Mouse (Mus musculus): ENCODE results near the gene Calm3.
A peak's percentile ranks its signal among the peaks of the same experiment; 100 is the strongest.

Calm3 gene

DNA sequence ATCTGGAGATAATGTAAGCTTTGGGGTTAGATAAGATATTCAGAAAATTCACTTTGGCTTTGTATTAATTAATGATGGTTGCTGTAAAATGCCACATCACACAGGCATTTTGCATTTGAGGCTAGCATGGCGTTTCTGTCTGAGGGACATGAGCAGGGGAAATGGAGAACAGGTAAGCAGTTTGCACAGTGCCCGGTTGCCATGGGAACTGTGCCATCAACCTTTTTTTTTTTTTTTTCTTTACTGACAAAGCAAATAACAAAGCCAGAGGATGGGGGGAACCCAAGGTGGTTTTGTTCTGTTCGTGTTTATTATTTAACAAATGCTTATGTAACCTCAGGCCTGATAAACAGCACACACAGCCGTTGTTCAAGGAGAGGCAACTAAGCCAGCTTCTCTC is 18.9 kb upstream of the Calm3 start:
- no peak for DNase-seq (ENCODE audit: low read depth, low spot score)

DNA sequence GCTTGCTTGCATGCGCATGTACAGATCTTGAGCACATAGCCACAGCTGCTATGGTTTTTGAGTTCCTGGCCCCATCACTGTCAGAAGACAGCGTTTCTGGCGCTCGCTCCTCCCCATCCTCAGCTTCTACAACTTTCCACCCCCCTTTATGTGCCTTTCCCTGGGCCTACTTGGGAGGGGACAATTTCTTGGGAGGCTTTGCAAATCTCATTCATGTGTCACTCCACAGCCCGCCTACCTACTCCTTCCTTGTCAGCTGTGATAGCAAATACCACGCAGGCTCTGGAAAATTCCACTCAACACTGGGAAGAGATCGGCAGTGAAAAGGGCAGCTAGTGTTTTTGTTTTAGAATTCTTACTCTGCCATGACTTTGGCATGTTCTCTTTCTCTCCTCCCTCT is 16.4 kb upstream of the Calm3 start:
- no peak for DNase-seq (ENCODE audit: low read depth, low spot score)

DNA sequence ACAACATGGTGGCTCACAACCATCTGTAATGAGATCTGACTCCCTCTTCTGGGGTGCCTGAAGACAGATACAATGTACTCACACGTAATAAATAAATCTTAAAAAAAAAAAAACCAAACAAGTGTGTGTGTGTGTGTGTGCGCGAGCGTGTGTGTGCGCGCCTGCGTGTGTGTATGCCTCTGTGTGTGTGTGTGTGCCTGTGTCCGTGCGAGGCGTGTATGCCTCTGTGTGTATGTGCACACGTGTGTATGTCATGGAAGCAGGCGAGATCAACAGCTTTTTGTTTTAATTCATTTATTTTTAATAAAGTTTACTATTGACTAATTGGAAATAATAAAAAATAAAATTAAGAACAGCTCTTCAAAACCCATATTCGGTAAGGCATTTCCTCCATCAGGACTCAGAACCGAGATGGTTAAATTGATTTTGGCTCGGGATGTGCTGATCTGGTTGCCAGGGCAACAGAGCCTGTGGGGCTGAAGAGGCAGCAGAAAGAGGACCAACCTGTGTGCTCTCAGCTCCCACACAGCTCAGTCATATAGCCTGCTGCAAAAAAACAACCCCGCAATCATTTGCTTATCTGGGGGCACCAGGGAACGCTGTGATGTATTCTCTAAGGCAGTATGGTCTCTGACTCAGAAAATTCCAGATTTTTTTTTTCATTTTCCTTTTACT is 14.3 kb upstream of the Calm3 start:
- no peak for DNase-seq (ENCODE audit: low read depth, low spot score)

DNA sequence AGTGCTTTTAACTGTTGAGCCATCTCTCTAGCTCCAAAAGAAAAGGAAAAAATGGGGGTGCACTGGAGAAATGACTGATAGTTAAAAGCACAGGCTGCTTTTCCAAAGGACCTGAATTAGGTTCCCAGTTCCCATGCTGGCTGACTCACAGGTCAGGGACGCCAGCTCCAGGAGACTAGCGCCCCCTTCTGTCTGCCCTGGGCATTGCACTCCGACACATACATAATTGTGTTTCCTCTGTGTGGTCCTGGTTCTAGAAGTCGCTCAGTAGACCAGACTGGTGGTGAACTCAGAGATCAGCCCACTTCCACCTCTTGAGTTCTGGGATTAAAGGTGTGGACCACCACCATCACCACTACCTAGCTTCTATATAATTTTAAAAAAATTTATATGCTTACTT is 13.4 kb upstream of the Calm3 start:
- peak; percentile 80 for DNase-seq (ENCODE audit: low read depth, low spot score)

DNA sequence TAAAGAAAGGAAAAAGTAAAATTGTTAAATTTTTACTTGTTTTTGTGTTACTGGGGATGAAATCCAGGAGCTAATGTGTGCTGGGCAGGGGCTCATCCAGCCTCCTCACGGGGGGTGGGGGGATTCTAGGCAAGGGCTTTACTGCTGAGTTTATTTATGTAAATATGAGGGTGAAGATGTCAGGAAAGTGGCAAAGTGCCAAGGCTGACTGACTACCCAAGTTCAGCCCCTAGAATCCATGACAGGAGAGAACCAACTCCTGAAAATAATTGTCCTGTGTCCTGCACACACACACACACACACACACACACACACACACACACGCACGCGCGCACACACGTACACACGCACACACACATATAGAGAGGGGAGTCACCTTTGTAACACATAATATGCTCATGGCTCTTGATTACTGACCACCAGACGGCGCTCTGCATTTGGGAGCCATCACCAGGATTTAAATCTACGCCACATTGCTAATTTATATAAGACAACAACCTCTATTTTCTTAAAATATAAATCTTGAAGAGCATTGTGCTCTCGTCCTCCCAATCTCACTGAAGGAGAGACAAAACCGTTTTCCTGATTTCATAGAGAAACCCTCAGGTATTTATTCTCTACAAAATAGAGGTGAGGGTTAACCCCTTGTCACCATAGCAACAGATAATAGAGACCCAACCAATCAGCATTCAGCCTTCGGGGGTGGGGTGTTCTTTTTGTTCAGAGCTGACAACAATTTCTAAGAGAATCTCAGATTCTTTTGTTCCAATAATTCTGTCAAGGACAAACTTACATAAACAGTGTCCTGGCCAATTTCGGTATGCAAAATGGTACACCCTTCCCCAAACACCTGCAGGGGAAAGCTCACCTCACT is 9.0 kb upstream of the Calm3 start:
- DNase-seq (ENCODE audit: low read depth, low spot score), result peak; percentile 76

GRCm38 (mm10) chr7:16931968-16932627 is 8.2 kb upstream of the Calm3 start:
- DNase-seq (ENCODE audit: low read depth, low spot score), result peak; percentile 84

- DNase-seq (ENCODE audit: low read depth, low spot score), result peak; percentile 68
Observed at GRCm38 (mm10) chr7:16930850-16931249, 6.9 kb upstream of the Calm3 start.

DNA sequence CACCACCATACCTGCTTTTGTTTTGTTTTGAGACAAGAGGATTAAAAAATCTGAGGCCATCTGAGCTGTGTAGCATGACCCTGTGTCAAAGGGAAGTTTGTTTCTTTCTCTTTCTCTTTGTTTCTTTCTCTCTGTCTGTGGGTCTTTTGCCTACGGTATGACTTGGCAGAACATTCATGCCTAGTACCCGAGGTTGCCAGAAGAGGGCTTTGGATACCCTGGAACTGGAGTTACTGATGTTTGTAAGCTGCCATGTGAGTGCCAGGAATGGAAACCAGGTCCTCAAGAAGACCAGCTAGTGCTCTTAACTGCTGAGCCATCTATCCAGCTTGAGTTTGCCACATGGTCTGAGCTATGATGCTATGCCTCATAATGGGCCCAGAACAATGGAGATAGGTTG is 4.4 kb upstream of the Calm3 start:
- peak; percentile 45 for DNase-seq (ENCODE audit: low read depth, low spot score)

GRCm38 (mm10) chr7:16923283-16924036 is 454 bp downstream of the Calm3 start:
- DNase-seq (ENCODE audit: low read depth, low spot score), result no peak

GRCm38 (mm10) chr7:16922360-16922973 is 1.4 kb downstream of the Calm3 start:
- DNase-seq (ENCODE audit: low read depth, low spot score), result no peak

DNA sequence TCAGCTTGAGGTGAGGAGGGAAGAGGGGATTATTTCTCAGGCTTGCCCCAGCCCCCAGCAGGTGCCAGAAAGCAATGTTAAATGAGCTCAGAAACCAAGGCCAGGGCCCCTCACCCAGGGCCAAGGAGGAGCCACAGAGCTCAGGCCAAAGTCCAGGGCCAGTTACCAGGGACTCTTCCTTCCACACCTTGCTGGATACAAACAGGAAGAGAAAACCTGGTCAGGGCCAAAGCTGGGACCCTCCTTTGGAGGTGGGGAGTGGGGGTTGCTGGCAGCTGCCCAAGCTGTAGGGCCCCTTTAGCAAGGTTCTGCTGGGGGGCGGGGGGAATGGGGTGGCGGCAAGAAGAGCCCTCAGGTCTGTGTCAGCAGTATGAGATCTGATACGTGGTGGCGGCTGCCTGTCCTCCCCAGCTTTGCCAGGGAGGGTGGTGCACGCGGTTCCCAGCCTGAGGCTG is 2.0 kb downstream of the Calm3 start:
- DNase-seq (ENCODE audit: low read depth, low spot score), result no peak

DNA sequence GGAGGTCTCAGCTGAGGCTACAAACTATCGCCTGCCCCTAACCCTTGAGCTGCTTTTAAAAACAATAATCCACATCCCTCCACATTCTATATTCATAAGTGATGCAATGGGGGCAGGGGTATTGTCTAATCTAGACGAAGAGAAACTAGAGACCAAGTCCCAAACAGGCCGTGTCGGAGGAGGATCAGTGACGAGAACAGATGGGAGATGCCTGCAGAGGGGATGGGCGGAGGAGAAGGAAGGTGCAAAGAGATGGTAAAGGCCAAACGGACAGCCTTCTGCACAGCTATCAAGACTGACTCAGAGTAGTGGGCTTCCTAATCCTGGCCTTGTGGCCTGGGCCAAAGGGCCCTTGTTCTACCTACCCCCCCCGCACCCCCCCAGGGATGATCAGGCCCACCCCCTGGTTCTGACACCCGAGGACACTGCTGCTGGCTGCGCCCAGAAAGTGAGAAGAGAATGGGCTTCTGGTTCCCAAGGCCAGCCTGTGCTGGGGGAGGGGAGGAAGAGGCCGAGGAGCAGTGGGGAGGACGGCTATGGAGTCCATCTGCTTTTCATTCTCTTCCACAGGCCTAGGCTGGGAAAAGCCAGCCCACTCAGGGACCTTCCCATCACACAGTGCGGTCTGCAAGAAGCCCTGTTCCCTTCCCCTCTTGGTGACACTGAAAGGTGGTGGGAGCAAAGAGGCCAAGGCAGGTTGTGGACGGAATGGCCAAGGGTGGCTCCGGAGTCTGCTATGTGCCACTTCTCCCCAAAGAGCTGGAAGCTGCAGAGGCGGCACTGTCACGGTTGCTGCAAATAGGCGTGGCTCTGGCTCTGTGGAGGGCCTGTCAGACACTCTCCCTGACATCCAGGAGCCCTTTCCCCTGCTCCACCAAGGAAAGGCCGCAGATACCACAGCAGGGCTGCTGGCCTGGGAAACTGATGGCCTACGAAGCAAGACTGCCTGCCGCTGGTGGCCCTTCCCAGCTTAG is 2.8 kb downstream of the Calm3 start:
- no peak for DNase-seq (ENCODE audit: low read depth, low spot score)

- DNase-seq (ENCODE audit: low read depth, low spot score), result no peak
Observed at GRCm38 (mm10) chr7:16920150-16920579, 3.7 kb downstream of the Calm3 start.

DNA sequence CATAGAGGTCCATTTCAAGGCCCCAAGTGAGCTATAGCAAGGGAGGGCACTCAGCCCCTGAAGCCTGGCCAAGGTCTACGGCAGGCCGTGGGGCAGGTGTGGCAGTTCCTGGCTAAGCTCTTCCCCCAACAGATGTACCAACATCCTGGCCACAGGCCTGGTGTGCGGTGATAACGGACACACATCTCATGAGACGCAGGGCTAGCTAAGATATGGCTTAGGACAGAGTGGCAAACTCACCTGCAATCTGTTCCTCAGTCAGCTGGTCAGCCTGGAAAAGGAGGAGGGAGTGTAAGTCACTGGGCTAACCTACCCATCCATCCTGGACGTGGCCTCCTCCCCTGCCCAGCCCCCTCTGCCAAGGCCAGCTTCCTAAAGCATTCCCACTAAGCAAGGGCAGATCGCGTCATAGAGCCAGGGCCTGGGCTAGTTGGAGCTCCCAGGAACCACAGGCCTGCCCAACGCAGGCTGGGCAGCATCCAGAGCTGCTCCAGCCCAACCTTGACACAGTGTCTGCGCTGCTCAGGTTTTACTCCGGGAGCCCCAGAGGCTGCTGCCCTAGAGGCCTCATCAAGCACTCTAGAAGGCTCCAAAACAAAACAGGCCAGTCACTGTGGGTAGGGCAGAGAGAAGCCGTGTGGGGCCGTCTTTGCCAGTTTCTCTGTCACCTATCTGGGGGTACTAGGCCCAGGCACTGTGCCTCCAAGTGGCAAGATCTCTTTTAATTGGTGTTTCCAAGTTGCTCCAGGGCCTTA is 4.3 kb downstream of the Calm3 start:
- DNase-seq (ENCODE audit: low read depth, low spot score), result no peak

DNA sequence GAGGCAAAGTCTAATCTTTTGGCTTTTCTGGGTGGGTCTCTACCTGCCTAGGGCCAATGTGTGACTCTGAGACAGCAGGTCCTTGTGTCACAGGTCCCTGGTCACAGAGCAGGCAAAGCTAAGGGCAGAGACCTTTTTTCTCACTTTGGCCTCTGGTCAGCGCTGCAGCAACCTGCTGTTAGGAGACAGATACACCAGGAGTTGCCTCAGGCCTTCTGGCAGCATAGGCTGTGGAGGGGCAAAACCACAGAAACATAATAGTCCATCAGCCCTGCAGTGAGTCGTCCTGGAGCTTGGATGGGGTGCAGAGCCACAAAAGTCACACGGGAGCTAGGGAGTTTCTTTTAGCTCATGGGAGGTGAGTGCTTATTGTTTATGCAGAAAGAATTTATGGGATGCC is 5.2 kb downstream of the Calm3 start:
- no peak for DNase-seq (ENCODE audit: low read depth, low spot score)

GRCm38 (mm10) chr7:16918014-16918413 is 5.9 kb downstream of the Calm3 start:
- no peak for DNase-seq (ENCODE audit: low read depth, low spot score)

GRCm38 (mm10) chr7:16917447-16917846 is 6.5 kb downstream of the Calm3 start:
- DNase-seq (ENCODE audit: low read depth, low spot score), result no peak

DNA sequence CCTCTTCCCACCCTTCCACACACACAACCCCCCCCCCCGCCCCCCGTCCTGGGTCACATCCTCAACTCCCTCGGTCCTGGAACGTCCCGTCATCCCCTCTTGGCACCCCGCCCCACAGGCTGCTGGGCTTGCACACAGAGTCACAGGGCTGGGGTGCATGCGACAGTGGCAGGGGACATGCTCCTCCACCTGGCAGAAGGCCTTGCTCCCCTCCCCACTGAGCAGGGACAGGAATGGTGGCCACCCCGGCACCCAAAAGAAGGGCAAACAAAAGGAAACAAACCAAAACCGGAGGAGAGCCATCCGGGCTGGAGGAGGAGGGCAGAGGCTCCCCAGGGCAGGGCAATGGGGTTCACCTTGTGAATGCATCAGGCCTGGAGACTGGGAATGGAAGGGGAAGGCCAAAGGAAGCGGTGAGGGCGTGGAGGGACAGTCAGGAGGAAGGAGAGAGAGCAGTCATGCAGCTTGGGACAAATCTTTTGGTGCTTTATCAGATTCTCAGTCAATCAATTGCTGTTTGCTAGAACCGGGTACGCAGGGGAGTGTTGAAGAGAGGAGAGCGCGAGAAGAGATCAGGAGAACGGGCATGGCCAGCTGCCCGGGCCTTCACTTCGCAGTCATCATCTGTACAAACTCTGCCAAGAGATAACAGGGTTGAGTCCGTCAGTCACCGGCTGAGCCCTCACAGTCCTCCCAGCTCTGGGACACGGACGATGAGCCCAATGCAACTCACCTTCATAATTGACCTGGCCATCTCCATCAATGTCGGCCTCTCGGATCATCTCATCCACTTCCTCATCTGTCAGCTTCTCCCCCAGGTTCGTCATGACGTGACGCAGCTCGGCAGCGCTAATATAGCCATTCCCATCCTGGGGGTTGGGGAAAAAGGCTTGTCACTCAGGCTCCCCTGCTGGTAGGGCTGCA is 7.3 kb downstream of the Calm3 start:
- DNase-seq (ENCODE audit: low read depth, low spot score), result no peak
